In the genomic region with DNA sequence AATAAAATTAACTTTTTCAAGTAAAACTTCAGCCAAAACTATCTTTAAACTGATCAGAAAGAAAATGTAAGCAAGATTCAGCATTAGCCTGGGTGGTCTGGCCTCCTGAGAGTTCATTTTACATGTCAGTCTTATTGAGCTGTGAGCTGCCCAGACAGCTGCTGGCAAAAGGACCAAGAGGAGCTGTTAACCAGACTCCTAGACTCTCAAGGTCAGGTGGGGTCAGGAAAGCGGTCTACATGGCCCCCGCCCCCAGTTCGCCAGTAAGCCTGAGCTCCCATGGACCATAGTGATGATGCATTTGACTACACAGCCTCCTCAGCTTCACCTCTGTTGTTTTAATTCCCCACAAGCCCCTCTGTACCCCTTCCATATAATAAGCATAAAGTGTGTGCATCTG, we compare ENCODE assay signal across 27 mouse cellular contexts. TPM values are rescaled to one million over a fixed set of nuclear protein-coding genes. Genes with fewer than 3 reads are reported as not detected.
DNase-seq lines count a peak whose midpoint lies in the region; ATAC-seq lines count a peak whose summit lies in the region.
"Had no signal": no experiment of that assay in that cellular context is flagged by ENCODE, and none has a peak within 500 bp of the region (broad histone marks: within the 10 kb centered on the region; RNA-seq: fewer than 3 reads in every experiment).

No protein-coding gene starts in this region.

- no peak overlapping the region for H3K4me3 ChIP-seq in kidney, embryonic 14.5 days (ENCODE audit: low read length)
- H3K4me3 ChIP-seq in embryonic facial prominence, embryonic 12.5 days, result no peak overlapping the region
- H3K4me3 ChIP-seq: forebrain, embryonic 13.5 days; heart, embryonic 13.5 days; intestine, embryonic 15.5 days; kidney, embryonic 15.5 days; midbrain, embryonic 12.5 days; neural tube, embryonic 13.5 days; stomach, embryonic 15.5 days had no signal

- H3K36me3 ChIP-seq in kidney, embryonic 14.5 days (ENCODE audit: control insufficient read depth, insufficient read depth, low read length), result no peaks in the 10 kb centered on the region
- no peaks in the 10 kb centered on the region for H3K36me3 ChIP-seq in embryonic facial prominence, embryonic 12.5 days
- H3K36me3 ChIP-seq: heart, embryonic 13.5 days; intestine, embryonic 15.5 days; kidney, embryonic 15.5 days; midbrain, embryonic 12.5 days; neural tube, embryonic 13.5 days; stomach, embryonic 15.5 days had no signal

- H3K9ac ChIP-seq in kidney, embryonic 14.5 days (ENCODE audit: low read depth, low read length), result no peak overlapping the region
- H3K9ac ChIP-seq in embryonic facial prominence, embryonic 12.5 days, result no peak overlapping the region
- H3K9ac ChIP-seq: forebrain, embryonic 13.5 days; heart, embryonic 13.5 days; intestine, embryonic 15.5 days; kidney, embryonic 15.5 days; liver, embryonic 14.5 days; lung, embryonic 14.5 days; midbrain, embryonic 12.5 days; neural tube, embryonic 13.5 days; stomach, embryonic 15.5 days had no signal

- H3K9me3 ChIP-seq in kidney, embryonic 14.5 days (ENCODE audit: control insufficient read depth, low read length), result no peaks in the 10 kb centered on the region
- no peaks in the 10 kb centered on the region for H3K9me3 ChIP-seq in embryonic facial prominence, embryonic 12.5 days
- H3K9me3 ChIP-seq: forebrain, embryonic 13.5 days; intestine, embryonic 15.5 days; kidney, embryonic 15.5 days; midbrain, embryonic 12.5 days; neural tube, embryonic 13.5 days; stomach, embryonic 15.5 days had no signal

- no peak overlapping the region for H3K27ac ChIP-seq in kidney, embryonic 14.5 days (ENCODE audit: low read depth, low read length)
- H3K27ac ChIP-seq in embryonic facial prominence, embryonic 12.5 days, result peak overlapping the region; percentile 41; the same call in 1 of the 2 replicates
- H3K27ac ChIP-seq: forebrain, embryonic 13.5 days; heart, embryonic 13.5 days; intestine, embryonic 15.5 days; kidney, embryonic 15.5 days; liver, embryonic 14.5 days; midbrain, embryonic 12.5 days; neural tube, embryonic 13.5 days; stomach, embryonic 15.5 days had no signal

- no peak for DNase-seq in kidney, adult 18-20 months
- peak; percentile 62 for DNase-seq in embryo, embryonic 11 days
- DNase-seq in yolk sac, embryonic 10.5 days (ENCODE audit: low spot score), result peak; percentile 28
- no peak for DNase-seq in right cerebral cortex, postnatal 14 days
- no peak for DNase-seq in ovary, postnatal 10 days (ENCODE audit: low spot score)
- DNase-seq: adrenal gland, postnatal 14 days; cerebellum, adult 18-20 months; cerebellum, postnatal 10 days; gastrocnemius, postnatal 36 days; heart, postnatal 10 days; kidney, postnatal 25 days; liver; lung, embryonic 14.5 days; lung, postnatal 14 days; right cerebral cortex, postnatal 25 days had no signal

- 24% methylated on average over 3 of the region's 3 CpGs for WGBS in kidney, embryonic 14.5 days
- 29% methylated on average over 3 of the region's 3 CpGs for WGBS in embryonic facial prominence, embryonic 12.5 days

- H3K4me1 ChIP-seq in kidney, embryonic 14.5 days (ENCODE audit: control insufficient read depth, insufficient read depth, low read length), result 0 out of 2 replicates have a peak, but pooled peaks cover 4% of the 10 kb centered on the region
- H3K4me1 ChIP-seq in embryonic facial prominence, embryonic 12.5 days, result peaks cover 23% of the 10 kb centered on the region
- H3K4me1 ChIP-seq: forebrain, embryonic 13.5 days; midbrain, embryonic 12.5 days; neural tube, embryonic 13.5 days had no signal

- no peak overlapping the region for H3K4me2 ChIP-seq in kidney, embryonic 14.5 days (replicated peaks; ENCODE audit: low read depth, low read length)
- no peak overlapping the region for H3K4me2 ChIP-seq in embryonic facial prominence, embryonic 12.5 days (replicated peaks)
- H3K4me2 ChIP-seq: forebrain, embryonic 13.5 days; heart, embryonic 13.5 days; intestine, embryonic 15.5 days; kidney, embryonic 15.5 days; lung, embryonic 14.5 days; midbrain, embryonic 12.5 days; neural tube, embryonic 13.5 days; stomach, embryonic 15.5 days had no signal

- H3K27me3 ChIP-seq in kidney, embryonic 14.5 days (ENCODE audit: control insufficient read depth, insufficient read depth, low read length), result no peaks in the 10 kb centered on the region
- H3K27me3 ChIP-seq in embryonic facial prominence, embryonic 12.5 days, result no peaks in the 10 kb centered on the region
- H3K27me3 ChIP-seq: forebrain, embryonic 13.5 days; heart, embryonic 13.5 days; intestine, embryonic 15.5 days; kidney, embryonic 15.5 days; midbrain, embryonic 12.5 days; neural tube, embryonic 13.5 days; stomach, embryonic 15.5 days had no signal

- peak; percentile 44; the same call in 1 of the 2 replicates for ATAC-seq in kidney, embryonic 14.5 days (ENCODE audit: low FRiP score, low TSS enrichment)
- no peak for ATAC-seq in embryonic facial prominence, embryonic 12.5 days (ENCODE audit: insufficient number of reproducible peaks, insufficient read depth, low FRiP score, low TSS enrichment)
- ATAC-seq: CD4-positive, CD25-positive, alpha-beta regulatory T cell, adult 4 months; forebrain, embryonic 13.5 days; hindbrain, embryonic 16.5 days; intestine, embryonic 15.5 days had no signal

RNA-seq across cellular contexts. Expression of gene Mgme1, which starts 34.7 kb away (rescaled TPM):
- 20.2 and 21.9 TPM in 2 replicates for polyA plus RNA-seq in kidney, embryonic 14.5 days (2014; fragmentation: Nextera tagmentation; extraction: Ambion mirVana)
- polyA plus RNA-seq in embryonic facial prominence, embryonic 12.5 days (2016; fragmentation: Nextera tagmentation; extraction: Ambion mirVana), result 19.4 and 19.8 TPM in 2 replicates

RNA-seq across cellular contexts. Expression of gene Snx5, which starts 34.9 kb away (rescaled TPM):
- 138 and 155 TPM in 2 replicates for polyA plus RNA-seq in kidney, embryonic 14.5 days (2014; fragmentation: Nextera tagmentation; extraction: Ambion mirVana)
- 132 and 140 TPM in 2 replicates for polyA plus RNA-seq in embryonic facial prominence, embryonic 12.5 days (2016; fragmentation: Nextera tagmentation; extraction: Ambion mirVana)

Comparison
In these comparisons a context has a peak if more than half of its experiments do, and no peak if none do; other contexts are left out.
1. DNase-seq: peak in embryo, embryonic 11 days (single experiment) and yolk sac, embryonic 10.5 days (single experiment); none in kidney, adult 18-20 months (single experiment), right cerebral cortex, postnatal 14 days (single experiment) and ovary, postnatal 10 days (single experiment).